Mouse (Mus musculus): Measurements from ENCODE around the gene Epb41l5.

DNA sequence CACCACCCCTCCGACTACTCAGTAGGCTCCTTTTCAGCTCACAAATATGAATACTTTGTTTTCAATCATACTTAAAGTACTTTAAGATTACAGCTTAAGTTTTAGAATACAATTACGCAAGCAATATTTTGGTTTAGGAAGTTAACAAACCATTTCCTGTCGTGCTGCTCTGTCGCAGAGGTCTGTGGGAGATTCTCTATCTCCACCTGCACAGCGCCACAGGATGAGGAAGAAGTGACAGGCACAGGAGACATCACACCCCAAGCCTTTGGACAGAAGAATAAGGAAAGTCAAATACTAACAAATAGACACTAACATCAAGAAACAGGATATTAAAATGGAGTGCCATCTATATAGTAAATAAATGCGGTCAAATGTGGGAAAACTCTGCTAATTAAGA is 49.9 kb downstream of the Epb41l5 start:
- TF ChIP-seq CTCF (IDR thresholded peaks at IDR 0.05; ENCODE audit: borderline replicate concordance, control insufficient read depth, extremely low read depth, insufficient read depth, low read length, poor library complexity) = no peak
- no peak for TF ChIP-seq POLR2A (IDR thresholded peaks at IDR 0.05; ENCODE audit: control insufficient read depth, extremely low read depth, insufficient read depth, low read length, poor library complexity)

Data from thymus, adult 2 months (tissue).